Mouse (Mus musculus) heart, adult 2 months (tissue): ENCODE data around the gene Sorl1. TPM values are rescaled to one million over a fixed set of nuclear protein-coding genes. Genes with fewer than 3 reads are reported as not detected.
A peak's percentile ranks its signal among the peaks of the same experiment; 100 is the strongest.

ENCODE experiments used
- DNase-seq, 2 experiments: peaks; one replicate each; pipeline ENCODE4 v3.0.0; 2021
- H3K27ac ChIP-seq: fragments of 200-600 bp; 2 replicates; pipeline ENCODE4 v1.8.1; 2022
- H3K27me3 ChIP-seq: fragments of 200-500 bp; 2 replicates; pipeline ENCODE4 v1.6.1; 2012; ENCODE audit warnings: mild to moderate bottlenecking, low read length, inconsistent platforms, mixed read lengths; ENCODE audit not compliant: control insufficient read depth, insufficient read depth
- H3K36me3 ChIP-seq: fragments of 200-500 bp; 2 replicates; pipeline ENCODE4 v1.6.1; 2012; ENCODE audit warnings: low read length, inconsistent platforms; ENCODE audit not compliant: control insufficient read depth, insufficient read depth
- H3K4me1 ChIP-seq: fragments of 200-500 bp; 2 replicates; pipeline ENCODE4 v1.6.1; 2011; ENCODE audit warnings: low read length; ENCODE audit not compliant: control insufficient read depth, insufficient read depth
- H3K4me3 ChIP-seq: fragments of 200-600 bp; 2 replicates; pipeline ENCODE4 v1.8.1; 2022
- H3K79me2 ChIP-seq: fragments of 200-500 bp; replicated peaks from 2 replicates; pipeline ENCODE4 v1.6.1; 2012; ENCODE audit warnings: mild to moderate bottlenecking, inconsistent platforms, low read length, moderate library complexity, mixed read lengths; ENCODE audit not compliant: control insufficient read depth, insufficient read depth
- H3K9ac ChIP-seq: fragments of 200-500 bp; 2 replicates; pipeline ENCODE4 v1.6.1; 2012; ENCODE audit warnings: low read depth, mild to moderate bottlenecking, control low read depth, inconsistent platforms, low read length, mixed read lengths
- CTCF ChIP-seq: fragments of 200-600 bp; IDR thresholded peaks from 2 replicates; pipeline ENCODE4 v1.8.1; 2022; ENCODE audit warnings: antibody characterized with exemption, mild to moderate bottlenecking, moderate library complexity
- EP300 ChIP-seq: fragments of 200-500 bp; IDR thresholded peaks from 2 replicates; pipeline ENCODE4 v1.6.1; 2011; ENCODE audit warnings: low read depth, low read length, control low read depth; ENCODE audit not compliant: insufficient read depth
- POLR2A ChIP-seq: fragments of 200-500 bp; IDR thresholded peaks from 2 replicates; pipeline ENCODE4 v1.6.1; 2011; ENCODE audit warnings: mild to moderate bottlenecking, low read depth, low read length, control low read depth; ENCODE audit not compliant: insufficient read depth
- WGBS: fragments of 180-500 bp; shearing (Covaris S2); methylation state at CpG from one replicate; pipeline ENCODE4 v1.1.7; 2018; 5-methylcytosine and 5-hydroxymethylcytosine counted together
- intact Hi-C: fragments of 180-260 bp; cut with DNase I; formaldehyde crosslinking; loops from one replicate; pipeline ENCODE4 v1.15.1; 2025
- polyA plus RNA-seq: library from polyadenylated mRNA; depleted of rRNA; stranded (reverse); fragments of >200 nt; gene quantifications from 2 replicates; pipeline ENCODE4 v1.2.3, GENCODE M21; 2012
- total RNA-seq, 2 experiments: library from RNA; stranded (reverse); gene quantifications; 2 replicates each; pipeline ENCODE4 v1.2.3; 2021

The Sorl1 gene
- total and polyA plus RNA-seq, 3 experiments, result 13.4 to 16.0 (median 14.1) TPM

- no peaks in the 10 kb centered on the region for H3K36me3 ChIP-seq
- no peaks in the 10 kb centered on the region for H3K4me1 ChIP-seq
- no peaks in the 10 kb centered on the region for H3K27me3 ChIP-seq
- H3K4me3 ChIP-seq, result no peak overlapping the region
- H3K9ac ChIP-seq, result no peak overlapping the region
- H3K79me2 ChIP-seq, result no peaks in the 10 kb centered on the region
- DNase-seq, result no peak
- WGBS, result 48% methylated on average over 3 of the region's 3 CpGs
- 0 out of 2 replicates have a peak, but pooled peaks have one; percentile 1 for TF ChIP-seq CTCF
- no peak for TF ChIP-seq EP300
- intact Hi-C loops, result no loop called here
- no peak overlapping the region for H3K27ac ChIP-seq
Measured at GRCm38 (mm10) chr9:41974661-41975060, 149.4 kb downstream of the Sorl1 start.

GRCm38 (mm10) chr9:41973775-41974657 is 150.1 kb downstream of the Sorl1 start:
- intact Hi-C loops, result no loop called here
- Histone ChIP-seq H3K4me1 (no peaks in the 10 kb centered on the region), H3K36me3 (no peaks in the 10 kb centered on the region), H3K9ac (no peak overlapping the region), H3K27ac (no peak overlapping the region), H3K27me3 (no peaks in the 10 kb centered on the region), H3K4me3 (no peak overlapping the region), H3K79me2 (no peaks in the 10 kb centered on the region)
- 78% methylated on average over 25 of the region's 25 CpGs for WGBS
- peak; percentile 18 to 33 for DNase-seq
- TF ChIP-seq EP300 (0 out of 2 replicates have a peak, but pooled peaks have one; percentile 28), POLR2A (no peak), CTCF (peak; percentile 69)

- H3K27me3 ChIP-seq, result no peaks in the 10 kb centered on the region
- DNase-seq, result no peak
- H3K4me1 ChIP-seq, result no peaks in the 10 kb centered on the region
- intact Hi-C loops, result no loop called here
- WGBS, result 93% methylated on average over 8 of the region's 8 CpGs
- H3K9ac ChIP-seq, result no peak overlapping the region
- TF ChIP-seq POLR2A (no peak), EP300 (no peak), CTCF (no peak)
- H3K27ac ChIP-seq, result no peak overlapping the region
- H3K4me3 ChIP-seq, result no peak overlapping the region
- no peaks in the 10 kb centered on the region for H3K79me2 ChIP-seq
- H3K36me3 ChIP-seq, result no peaks in the 10 kb centered on the region
Measured at GRCm38 (mm10) chr9:41969961-41970360, 154.1 kb downstream of the Sorl1 start.

- 92% methylated on average over 15 of the region's 15 CpGs for WGBS
- intact Hi-C loops, result no loop called here
Measured at GRCm38 (mm10) chr9:41968673-41969460, 155.2 kb downstream of the Sorl1 start.

GRCm38 (mm10) chr9:41961274-41961673 is 162.8 kb downstream of the Sorl1 start:
- no peak for TF ChIP-seq POLR2A
- TF ChIP-seq EP300, result no peak
- TF ChIP-seq CTCF, result no peak
- no peak overlapping the region for H3K4me3 ChIP-seq
- intact Hi-C loops, result no loop called here
- H3K27me3 ChIP-seq, result no peaks in the 10 kb centered on the region
- 89% methylated on average over 10 of the region's 10 CpGs for WGBS
- H3K4me1 ChIP-seq, result no peaks in the 10 kb centered on the region
- no peaks in the 10 kb centered on the region for H3K36me3 ChIP-seq
- no peak overlapping the region for H3K27ac ChIP-seq
- no peak overlapping the region for H3K9ac ChIP-seq
- DNase-seq, result no peak
- H3K79me2 ChIP-seq, result no peaks in the 10 kb centered on the region

More at GRCm38 (mm10) chr9:41968673-41969460, 155.2 kb downstream of the Sorl1 start:
- Histone ChIP-seq H3K9ac (no peak overlapping the region), H3K27ac (no peak overlapping the region), H3K79me2 (no peaks in the 10 kb centered on the region), H3K4me3 (no peak overlapping the region), H3K4me1 (no peaks in the 10 kb centered on the region), H3K36me3 (no peaks in the 10 kb centered on the region), H3K27me3 (no peaks in the 10 kb centered on the region)
- TF ChIP-seq POLR2A (no peak), EP300 (no peak), CTCF (no peak)
- DNase-seq, result no peak

GRCm38 (mm10) chr9:41958282-41958681 is 165.8 kb downstream of the Sorl1 start:
- DNase-seq, result no peak
- 74% methylated on average over 9 of the region's 9 CpGs for WGBS
- TF ChIP-seq EP300, result no peak
- no peak for TF ChIP-seq CTCF
- no peak for TF ChIP-seq POLR2A

More at GRCm38 (mm10) chr9:41958282-41958681, 165.8 kb downstream of the Sorl1 start:
- Histone ChIP-seq H3K27ac (no peak overlapping the region), H3K27me3 (no peaks in the 10 kb centered on the region), H3K36me3 (no peaks in the 10 kb centered on the region), H3K79me2 (no peaks in the 10 kb centered on the region), H3K4me3 (no peak overlapping the region), H3K9ac (no peak overlapping the region), H3K4me1 (0 out of 2 replicates have a peak, but pooled peaks cover 1% of the 10 kb centered on the region)
- intact Hi-C loops, result no loop called here
